Mouse (Mus musculus): ENCODE measurements around the gene Cdh3.

Gene Cdh3

GRCm38 (mm10) chr8:106526725-106527124 is 16.0 kb downstream of the Cdh3 start:
- in situ Hi-C loops (cut with MboI, MseI) = no loop called here

- in situ Hi-C loops (cut with MboI, MseI) = no loop called here
Observed at GRCm38 (mm10) chr8:106527241-106528036, 16.7 kb downstream of the Cdh3 start.

- in situ Hi-C loops (cut with MboI, MseI) = no loop called here
Observed at GRCm38 (mm10) chr8:106528596-106529249, 18.0 kb downstream of the Cdh3 start.

GRCm38 (mm10) chr8:106529885-106530482 is 19.3 kb downstream of the Cdh3 start:
- in situ Hi-C loops (cut with MboI, MseI) = loop anchor here in 1 of 2 experiments (5.0 to 10.0 kb wide), 2 partner anchors 83 to 115 kb away; partner anchors contain the start of gene Zfp90

GRCm38 (mm10) chr8:106530566-106530965 is 19.9 kb downstream of the Cdh3 start:
- in situ Hi-C loops (cut with MboI, MseI) = loop anchor here in 1 of 2 experiments (5.0 to 10.0 kb wide), 2 partner anchors 83 to 116 kb away; partner anchors contain the start of gene Zfp90

GRCm38 (mm10) chr8:106533709-106534108 is 23.0 kb downstream of the Cdh3 start:
- in situ Hi-C loops (cut with MboI, MseI) = loop anchor here in 1 of 2 experiments (5.0 to 10.0 kb wide), 2 partner anchors 86 to 119 kb away; partner anchors contain the start of gene Zfp90

GRCm38 (mm10) chr8:106534449-106534848 is 23.8 kb downstream of the Cdh3 start:
- in situ Hi-C loops (cut with MboI, MseI) = loop anchor here in 1 of 2 experiments (5.0 to 10.0 kb wide), 2 partner anchors 87 to 120 kb away; partner anchors contain the start of gene Zfp90

GRCm38 (mm10) chr8:106535448-106535847 is 24.8 kb downstream of the Cdh3 start:
- in situ Hi-C loops (cut with MboI, MseI) = loop anchor here (5.0 to 10.0 kb wide), 2 partner anchors 88 to 121 kb away; partner anchors contain the start of gene Zfp90 (in 1 of the 2)

GRCm38 (mm10) chr8:106539193-106539592 is 28.5 kb downstream of the Cdh3 start:
- in situ Hi-C loops (cut with MboI, MseI) = loop anchor here (5.0 to 10.0 kb wide), 2 partner anchors 92 to 124 kb away; partner anchors contain the start of gene Zfp90 (in 1 of the 2)

- in situ Hi-C loops (cut with MboI, MseI) = loop anchor here in 1 of 2 experiments (10.0 kb wide), 1 partner anchor 126 kb away; the partner anchor contains the start of gene Zfp90
Observed at GRCm38 (mm10) chr8:106541002-106541401, 30.3 kb downstream of the Cdh3 start.

GRCm38 (mm10) chr8:106543043-106543442 is 32.4 kb downstream of the Cdh3 start:
- in situ Hi-C loops (cut with MboI, MseI) = loop anchor here in 1 of 2 experiments (10.0 kb wide), 1 partner anchor 128 kb away; the partner anchor contains the start of gene Zfp90

GRCm38 (mm10) chr8:106545149-106545548 is 34.5 kb downstream of the Cdh3 start:
- in situ Hi-C loops (cut with MboI, MseI) = loop anchor here in 1 of 2 experiments (10.0 kb wide), 1 partner anchor 130 kb away; the partner anchor contains the start of gene Zfp90

- in situ Hi-C loops (cut with MboI, MseI) = loop anchor here in 1 of 2 experiments (10.0 kb wide), 1 partner anchor 132 kb away; the partner anchor contains the start of gene Zfp90
Observed at GRCm38 (mm10) chr8:106546746-106547145, 36.1 kb downstream of the Cdh3 start.

- in situ Hi-C loops (cut with MboI, MseI) = loop anchor here in 1 of 2 experiments (10.0 kb wide), 1 partner anchor 134 kb away; the partner anchor contains the start of gene Zfp90
Observed at GRCm38 (mm10) chr8:106548366-106548936, 37.8 kb downstream of the Cdh3 start.

GRCm38 (mm10) chr8:106550906-106551305 is 40.2 kb downstream of the Cdh3 start:
- in situ Hi-C loops (cut with MboI, MseI) = no loop called here

GRCm38 (mm10) chr8:106554011-106554410 is 43.3 kb downstream of the Cdh3 start:
- in situ Hi-C loops (cut with MboI, MseI) = no loop called here

- in situ Hi-C loops (cut with MboI, MseI) = no loop called here
Observed at GRCm38 (mm10) chr8:106556068-106556645, 45.5 kb downstream of the Cdh3 start.

GRCm38 (mm10) chr8:106559844-106560243 is 49.2 kb downstream of the Cdh3 start:
- in situ Hi-C loops (cut with MboI, MseI) = loop anchor here (5.0 kb wide), 1 partner anchor 87 kb away; no protein-coding TSS in a partner anchor

GRCm38 (mm10) chr8:106561097-106561865 is 50.6 kb downstream of the Cdh3 start:
- in situ Hi-C loops (cut with MboI, MseI) = loop anchor here (5.0 kb wide), 1 partner anchor 86 kb away; no protein-coding TSS in a partner anchor
